Mouse (Mus musculus) frontal cortex, adult (tissue): ENCODE data around the gene Gm27021.
A peak's percentile ranks its signal among the peaks of the same experiment; 100 is the strongest.

Source experiments
- ATAC-seq: cut with Nextera tagmentation; 2 replicates; pipeline ENCODE4 v1.9.2; 2017; ENCODE audit warnings: mild to moderate bottlenecking, moderate library complexity, mixed read lengths; ENCODE audit not compliant: low TSS enrichment

Gm27021 gene

GRCm38 (mm10) chr8:120607460-120607859 is 60.4 kb downstream of the Gm27021 start:
- ATAC-seq, result no peak

DNA sequence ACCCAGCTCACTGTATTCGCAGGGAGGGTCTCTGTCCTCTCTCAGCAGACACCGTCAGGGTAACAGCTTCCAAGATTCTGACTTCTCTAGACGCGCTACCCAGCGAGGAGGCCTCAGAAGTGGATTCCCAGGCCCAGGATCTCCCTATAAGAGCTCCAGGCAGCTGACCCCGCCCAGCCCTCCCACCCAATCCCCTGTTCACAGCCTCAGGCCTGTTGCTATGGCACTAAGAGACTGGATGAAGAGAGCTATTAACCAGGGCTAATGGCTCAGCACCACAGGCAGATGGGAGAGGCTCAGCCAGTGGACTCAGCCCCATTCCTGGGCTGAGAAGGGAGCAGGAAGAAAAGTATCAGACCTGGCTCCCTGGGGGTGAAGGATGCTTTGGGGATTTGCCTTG is 65.2 kb downstream of the Gm27021 start:
- no peak for ATAC-seq

DNA sequence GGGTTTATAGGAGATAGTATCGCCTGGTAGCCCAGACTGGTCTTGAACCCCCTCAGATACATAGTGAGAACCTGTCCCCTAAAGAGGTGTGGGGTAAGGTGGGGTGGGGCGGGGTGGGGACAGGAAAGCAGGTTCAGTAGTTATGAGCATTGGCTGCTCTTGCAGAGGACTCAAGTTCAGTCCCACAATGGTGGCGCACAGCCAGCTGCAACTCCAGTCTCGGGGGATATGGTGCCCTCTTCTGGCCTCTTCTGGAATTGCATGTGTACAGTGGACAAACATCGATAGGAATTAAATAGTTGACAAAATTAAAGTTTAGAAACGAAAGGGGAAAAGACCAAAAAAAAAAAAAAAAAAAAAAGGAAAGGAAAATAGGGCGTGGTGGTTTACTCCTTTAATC is 68.4 kb downstream of the Gm27021 start:
- no peak for ATAC-seq

GRCm38 (mm10) chr8:120598579-120598978 is 69.3 kb downstream of the Gm27021 start:
- ATAC-seq, result peak; percentile 90

DNA sequence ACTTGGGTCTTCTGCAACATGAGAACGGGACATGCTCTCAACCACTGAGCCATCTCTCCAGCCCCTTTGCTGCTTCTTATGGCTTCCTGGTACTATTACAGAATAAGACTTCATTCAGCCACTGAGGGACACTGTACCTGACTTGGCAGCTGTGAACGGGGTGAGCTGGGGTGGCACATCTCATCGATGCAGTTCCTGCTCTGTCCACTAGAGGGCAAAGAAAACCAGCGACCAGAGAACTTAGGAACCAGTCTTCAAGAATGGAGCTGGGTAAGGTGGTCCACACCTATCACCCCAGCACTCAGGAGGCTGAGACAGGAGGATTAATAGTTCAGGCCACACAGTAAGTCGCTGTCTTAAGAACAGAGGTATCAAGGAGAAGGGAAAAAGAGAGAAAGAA is 71.9 kb downstream of the Gm27021 start:
- 0 out of 2 replicates have a peak, but pooled peaks have one; percentile 32 for ATAC-seq

- ATAC-seq, result no peak
These were observed 73.3 kb downstream of the Gm27021 start for GRCm38 (mm10) chr8:120594571-120594970.

DNA sequence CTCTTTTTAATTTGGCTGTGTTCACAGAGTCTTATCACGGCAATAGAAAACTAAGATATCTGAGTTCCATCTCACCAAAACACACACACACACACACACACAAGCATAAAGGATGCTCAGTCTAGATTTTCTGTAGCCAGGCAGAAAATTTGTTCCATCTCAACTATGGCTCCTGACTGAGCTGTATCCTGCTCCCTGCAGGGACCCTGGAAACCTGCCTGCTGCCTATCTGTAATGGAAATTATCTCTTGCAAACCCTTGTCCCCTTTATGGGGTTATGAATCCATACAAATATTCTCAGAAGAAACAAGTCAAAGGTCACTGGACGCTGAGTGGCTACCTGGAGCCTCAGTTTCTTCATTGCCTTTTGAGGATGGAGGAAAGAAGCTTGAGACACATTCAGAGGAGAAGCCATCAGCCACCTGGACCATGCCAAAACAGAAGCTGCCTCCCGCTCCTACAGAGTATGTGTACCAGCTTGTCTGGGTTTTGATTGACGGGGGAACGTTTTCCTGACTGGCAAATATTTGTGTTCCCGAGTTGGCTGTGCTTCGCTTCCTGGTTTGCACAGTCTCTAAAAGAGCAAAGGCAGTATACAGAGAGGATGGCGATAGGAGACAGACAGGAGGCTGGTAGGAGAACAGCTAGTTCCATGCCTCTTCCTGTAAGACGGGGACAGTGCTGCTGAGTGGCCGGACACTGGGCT is 76.1 kb downstream of the Gm27021 start:
- no peak for ATAC-seq

DNA sequence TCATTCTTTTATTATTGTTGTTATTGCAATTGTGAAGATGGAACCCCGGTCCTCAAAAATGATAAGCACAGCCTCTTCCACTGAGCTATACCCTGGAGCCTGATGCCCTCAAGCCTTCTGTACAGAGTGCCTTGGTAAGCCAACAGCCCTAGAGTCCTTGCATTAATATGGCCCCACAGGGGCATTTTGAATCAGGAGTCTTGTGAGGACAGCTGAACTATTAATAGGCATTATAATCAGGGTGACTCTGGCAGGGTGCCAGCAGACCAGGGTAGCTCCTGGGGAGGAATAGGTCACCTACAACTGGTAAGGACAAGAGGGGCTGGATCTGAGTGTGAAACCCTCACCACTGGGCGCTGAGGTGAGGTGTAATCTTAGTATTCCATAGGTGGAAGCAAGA is 78.0 kb downstream of the Gm27021 start:
- no peak for ATAC-seq

- ATAC-seq, result peak; percentile 98
These were observed 78.7 kb downstream of the Gm27021 start, which contains the start of gene Gins2 for GRCm38 (mm10) chr8:120588908-120589771. Gene Gins2 (minus strand): TSS chr8:120589304.

DNA sequence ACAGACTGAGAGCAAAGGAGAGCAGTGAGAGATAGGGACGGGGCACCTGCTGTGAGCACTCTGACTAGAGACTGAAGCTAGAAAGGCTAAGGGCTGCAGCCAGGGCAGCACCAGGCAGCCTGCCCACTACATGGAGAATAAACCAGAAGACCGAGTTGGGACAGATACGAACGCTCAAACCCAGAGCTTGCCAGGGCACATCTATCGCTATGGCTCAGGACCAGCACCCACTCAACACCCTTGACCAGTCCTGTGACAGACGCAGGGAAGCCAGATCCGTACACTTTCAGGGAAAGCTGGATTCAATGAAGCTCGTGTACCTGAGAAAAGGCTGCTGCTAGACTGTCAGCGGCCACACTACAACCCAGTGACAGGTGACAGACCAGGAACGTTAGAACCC is 82.4 kb downstream of the Gm27021 start:
- no peak for ATAC-seq

- ATAC-seq, result no peak
These were observed 86.1 kb downstream of the Gm27021 start for GRCm38 (mm10) chr8:120581811-120582210.

DNA sequence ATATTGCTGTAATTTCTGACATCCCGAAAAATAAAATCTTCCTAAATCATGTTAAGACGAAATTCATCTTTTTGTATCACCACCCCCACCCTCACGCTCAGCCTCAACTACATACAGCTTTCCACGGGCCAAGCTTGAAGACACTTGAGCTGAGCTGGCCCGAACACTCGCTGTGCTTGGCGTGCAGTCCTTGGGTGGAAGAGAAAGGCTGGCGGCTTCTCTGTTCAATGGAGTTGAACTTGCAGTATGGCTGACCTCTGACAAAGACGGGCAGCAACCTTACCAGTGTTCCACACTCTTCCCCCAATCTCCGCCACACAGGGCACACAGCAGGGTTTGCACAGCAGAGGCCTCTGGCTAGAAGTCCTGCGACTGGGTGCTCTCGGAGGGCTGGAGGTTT is 86.5 kb downstream of the Gm27021 start:
- no peak for ATAC-seq

DNA sequence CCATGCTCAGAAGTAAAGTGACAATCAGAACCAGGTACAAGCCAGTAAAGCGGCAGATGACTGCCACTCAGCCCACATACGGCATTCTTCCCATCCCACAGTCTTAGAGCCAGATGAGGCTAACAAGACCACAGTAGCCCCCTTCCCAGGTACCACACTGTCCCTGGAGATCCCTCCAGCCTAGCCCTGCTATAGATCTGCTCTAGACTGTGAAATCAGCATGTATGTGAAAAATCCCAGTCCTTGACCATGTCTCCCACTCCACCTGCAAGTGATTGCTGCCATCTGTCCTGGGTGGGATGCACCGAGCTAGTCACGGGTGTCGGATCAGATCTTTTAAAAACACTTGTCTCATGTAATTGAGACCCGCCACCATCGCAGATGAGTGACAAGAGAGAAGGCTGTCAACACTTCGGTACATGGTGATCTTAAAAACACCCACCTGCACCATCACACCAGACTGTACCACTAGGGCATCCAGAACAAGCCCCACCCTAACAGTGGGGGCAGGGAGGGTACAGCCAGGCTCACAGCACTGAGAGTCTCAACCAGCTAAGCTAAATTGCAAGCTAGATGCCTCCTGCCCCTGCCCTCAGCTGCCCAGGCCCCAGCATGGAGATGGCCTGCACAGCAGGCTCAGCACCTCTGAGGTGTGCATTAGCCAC is 87.4 kb downstream of the Gm27021 start:
- ATAC-seq, result no peak

DNA sequence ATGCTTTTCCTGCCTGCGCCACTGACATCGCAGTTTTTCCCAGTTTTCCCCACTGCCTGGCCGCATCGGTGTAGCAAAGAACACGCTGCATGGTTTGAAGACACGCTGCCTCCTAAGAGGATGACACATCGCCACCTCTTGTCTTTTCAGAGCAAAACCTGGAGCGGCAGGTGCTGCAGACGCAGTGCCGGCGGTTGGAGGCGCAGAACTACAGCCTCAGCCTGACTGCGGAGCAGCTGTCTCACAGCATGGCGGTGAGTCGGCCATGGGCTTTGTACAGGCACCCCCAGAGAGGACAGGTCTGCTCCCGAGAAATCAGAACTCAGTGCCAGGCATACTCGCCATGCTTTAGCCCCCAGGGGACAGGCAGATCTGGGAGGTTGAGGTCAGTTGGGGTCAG is 90.1 kb downstream of the Gm27021 start:
- ATAC-seq, result no peak

GRCm38 (mm10) chr8:120575801-120576200 is 92.1 kb downstream of the Gm27021 start:
- ATAC-seq, result no peak

GRCm38 (mm10) chr8:120574941-120575340 is 92.9 kb downstream of the Gm27021 start:
- ATAC-seq, result no peak

DNA sequence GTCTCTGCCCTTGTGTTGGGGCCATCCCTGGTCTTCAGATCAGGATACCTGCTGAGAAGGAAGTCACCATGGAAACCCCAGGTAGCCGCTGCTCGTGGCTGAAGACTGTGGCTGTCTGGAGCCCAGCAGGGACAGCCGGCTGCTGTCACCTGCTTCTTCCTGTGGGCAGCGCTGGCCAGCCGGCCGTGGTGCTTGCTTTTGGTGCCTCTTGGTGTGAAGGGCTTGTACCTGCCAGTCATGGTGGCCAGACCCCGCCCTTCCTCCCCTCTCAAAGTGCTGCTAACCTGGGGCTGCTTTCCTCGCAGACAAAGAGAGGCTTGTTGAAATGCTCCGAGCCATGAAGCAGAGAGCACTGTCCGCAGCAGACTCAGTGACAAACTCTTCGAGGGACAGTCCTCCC is 94.0 kb downstream of the Gm27021 start:
- ATAC-seq, result no peak

- ATAC-seq, result peak; percentile 53
These were observed 95.3 kb downstream of the Gm27021 start for GRCm38 (mm10) chr8:120572534-120572933.

DNA sequence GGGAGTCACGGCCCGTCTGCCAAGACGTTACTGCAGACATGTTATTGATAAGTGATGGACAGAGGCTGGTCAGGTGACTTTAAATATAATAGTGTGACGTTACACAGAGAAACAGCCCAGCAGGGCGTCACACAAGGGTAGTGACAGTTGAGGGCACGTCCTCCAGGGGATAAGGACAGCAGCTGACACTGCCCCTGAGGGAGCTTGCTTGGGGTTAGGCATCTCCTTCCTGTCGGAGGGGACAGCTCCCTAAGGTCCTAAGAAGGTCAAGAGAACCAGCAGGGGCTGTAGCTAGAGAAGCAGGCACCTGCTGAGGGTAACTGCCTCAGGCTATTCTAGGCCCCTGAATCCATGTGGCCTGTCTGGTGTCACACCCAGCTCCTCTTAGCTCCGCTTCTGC is 96.3 kb downstream of the Gm27021 start:
- no peak for ATAC-seq

DNA sequence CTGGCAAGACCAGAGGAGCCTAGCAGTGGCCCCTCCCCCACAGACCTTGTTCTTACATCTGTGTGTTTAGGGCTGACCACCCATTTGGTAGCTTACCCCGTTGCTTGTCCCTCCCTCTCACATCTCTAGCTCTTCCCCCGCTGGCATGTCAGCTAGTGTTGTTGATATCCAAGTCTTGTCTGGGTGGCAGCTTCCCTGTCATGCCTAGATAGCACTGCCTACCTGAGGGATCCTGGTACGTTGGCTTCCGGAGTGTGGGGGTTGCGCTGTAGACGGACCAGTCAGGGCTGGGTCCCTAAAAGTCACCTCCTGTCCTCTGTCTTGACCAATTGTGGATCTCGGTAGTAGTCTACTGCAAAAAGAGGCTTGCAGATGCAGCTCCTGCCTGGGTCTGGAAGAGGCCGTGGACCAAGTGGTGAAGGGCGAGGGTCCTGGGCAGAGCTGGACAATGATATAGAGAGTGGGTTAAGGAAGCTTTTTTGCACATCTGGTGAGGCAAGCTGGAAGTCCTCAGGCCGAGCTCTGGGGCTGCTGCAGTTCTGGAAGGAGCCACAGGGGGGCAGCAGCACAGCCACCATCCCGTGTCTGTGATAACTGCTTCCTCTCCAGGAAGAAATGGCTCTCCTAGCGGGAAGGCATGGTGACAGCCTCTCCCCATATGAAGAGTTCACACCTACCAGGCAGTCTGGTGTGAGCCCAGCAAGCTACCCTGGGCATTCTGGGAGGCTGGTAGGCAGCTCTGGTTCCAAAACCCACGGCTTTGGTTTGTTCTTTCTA is 97.8 kb downstream of the Gm27021 start:
- peak; percentile 55 for ATAC-seq

DNA sequence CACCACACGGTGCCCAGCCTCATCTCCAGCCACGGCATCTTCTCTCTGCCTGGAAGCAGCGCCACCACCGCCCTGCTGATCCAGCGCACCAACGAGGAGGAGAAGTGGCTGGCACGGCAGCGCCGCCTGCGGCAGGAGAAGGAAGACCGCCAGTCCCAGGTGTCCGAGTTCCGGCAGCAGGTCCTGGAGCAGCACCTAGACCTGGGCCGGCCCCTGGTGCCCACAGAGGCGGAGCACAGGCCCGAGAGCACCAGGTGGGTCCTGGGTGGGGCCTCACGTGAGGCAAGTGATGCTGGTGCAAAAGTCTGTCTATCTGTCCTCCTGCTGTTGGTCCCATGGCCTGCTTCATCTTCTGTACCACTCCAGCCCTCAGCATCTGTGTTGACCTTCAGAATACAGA is 98.8 kb downstream of the Gm27021 start:
- ATAC-seq, result no peak
